Mouse (Mus musculus) Patski (cell line): ENCODE results near the gene Rdh1. TPM values are rescaled to one million over a fixed set of nuclear protein-coding genes. Genes with fewer than 3 reads are reported as not detected.

Source experiments
- ATAC-seq: fragments of 100-300 bp; one replicate; pipeline ENCODE4 v1.8.0; 2021
- CTCF ChIA-PET: fragments of 350-600 bp; sonication (Branson Sonifier 250); formaldehyde crosslinking; loops from one replicate; lab custom pipeline; 2022; ENCODE audit warnings: inconsistent platforms; lab: Charles Lee
- POLR2A ChIA-PET: fragments of 350-600 bp; sonication (Branson Sonifier 250); formaldehyde crosslinking; loops from one replicate; lab custom pipeline; 2022; ENCODE audit warnings: antibody characterized with exemption, inconsistent platforms; lab: Charles Lee
- DNase-seq: peaks from one replicate; pipeline ENCODE4 v3.0.0-alpha.2; 2011; ENCODE audit warnings: low read depth, low spot score
- H3K27me3 ChIP-seq: fragments of 371-371 bp; one replicate; pipeline ENCODE4 v1.5.1; 2021
- CTCF ChIP-seq: fragments of 100-300 bp; IDR thresholded peaks from one replicate; pipeline ENCODE4 v1.5.1; 2021
- in situ Hi-C: fragments of 300-500 bp; cut with MboI; formaldehyde crosslinking; loops from 3 replicates; pipeline ENCODE4 v1.11.1; 2018; ENCODE audit warnings: low pct_unique_long_range_greater_than_20kb, mixed read lengths
- polyA plus RNA-seq: library from polyadenylated mRNA; unstranded; gene quantifications from one replicate; pipeline ENCODE4 v1.2.3, GENCODE M21; 2021

Rdh1 gene
- 0.05 TPM for polyA plus RNA-seq

- in situ Hi-C loops, result loop anchor here (10.0 kb wide), 1 partner anchor 115 kb away; no protein-coding TSS in a partner anchor
- no peaks in the 10 kb centered on the region for H3K27me3 ChIP-seq
- DNase-seq, result no peak
- no peak for ATAC-seq
- CTCF ChIA-PET, result no interaction called here
- POLR2A ChIA-PET, result no interaction called here
- TF ChIP-seq CTCF, result no peak
Measured at GRCm38 (mm10) chr10:127759181-127760110, at the start of gene Rdh1, which contains the start of gene Rdh16f1. Rdh1 (plus strand) TSS chr10:127759721. Rdh16f1 (plus strand) TSS chr10:127759787.

- DNase-seq (no peak), ATAC-seq (no peak)
- POLR2A ChIA-PET, result interaction anchor here (1.2 to 1.5 kb wide), 2 partner anchors 13 to 15 kb away, joined by 3 read pairs; no protein-coding TSS in a partner anchor
- no peaks in the 10 kb centered on the region for H3K27me3 ChIP-seq
- in situ Hi-C loops, result no loop called here
- CTCF ChIA-PET, result no interaction called here
- no peak for TF ChIP-seq CTCF
Measured at GRCm38 (mm10) chr10:127710331-127710730, 49.2 kb upstream of the Rdh1 start.

GRCm38 (mm10) chr10:127712736-127713135, 46.8 kb upstream of the Rdh1 start:
- no peak for TF ChIP-seq CTCF
- ATAC-seq (no peak), DNase-seq (no peak)
- in situ Hi-C loops, result no loop called here
- CTCF ChIA-PET, result interaction anchor here (1.6 kb wide), 1 partner anchor 12 kb away, joined by 5 read pairs; the partner anchor contains the start of gene Tac2
- no peaks in the 10 kb centered on the region for H3K27me3 ChIP-seq
- POLR2A ChIA-PET, result no interaction called here

- ATAC-seq, result no peak
- ChIA-PET POLR2A (no interaction called here), CTCF (no interaction called here)
- no peak for DNase-seq
- peaks cover 19% of the 10 kb centered on the region for H3K27me3 ChIP-seq
- TF ChIP-seq CTCF, result no peak
- in situ Hi-C loops, result no loop called here
Measured at GRCm38 (mm10) chr10:127721671-127722418, 37.7 kb upstream of the Rdh1 start.

DNA sequence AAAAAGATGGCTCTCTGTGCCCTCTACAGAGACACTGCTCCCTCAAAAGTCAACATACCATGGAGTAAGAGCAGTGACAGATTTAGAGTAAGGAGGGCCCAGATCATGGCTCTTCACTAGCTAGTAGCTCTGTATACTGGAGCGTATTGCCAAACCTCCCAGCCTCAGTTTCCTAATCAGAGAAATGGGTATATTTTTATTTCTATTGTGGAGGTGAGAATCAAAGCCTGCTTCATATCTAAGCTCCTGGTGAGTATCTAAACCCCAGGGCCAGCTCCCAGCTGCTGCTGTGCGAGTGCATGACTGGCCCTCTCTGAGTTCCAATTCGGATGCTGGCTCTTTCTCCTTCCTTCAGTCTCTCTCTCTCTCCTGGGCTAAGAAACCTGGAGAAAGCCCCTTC, 35.3 kb upstream of the Rdh1 start, which contains the start of gene Tac2:
TSS of gene Tac2 (plus strand) at position 301 of the 400 bp plus-strand sequence.
- in situ Hi-C loops, result no loop called here
- ATAC-seq (no peak), DNase-seq (no peak)
- no peak for TF ChIP-seq CTCF
- peaks cover 35% of the 10 kb centered on the region for H3K27me3 ChIP-seq
- ChIA-PET CTCF (interaction anchor here (1.3 to 1.8 kb wide), 4 partner anchors 11 to 62 kb away, joined by 3 to 5 read pairs (median 4); no protein-coding TSS in a partner anchor), POLR2A (no interaction called here)

GRCm38 (mm10) chr10:127725136-127725535, 34.4 kb upstream of the Rdh1 start:
- H3K27me3 ChIP-seq, result peaks cover 40% of the 10 kb centered on the region
- POLR2A ChIA-PET, result interaction anchor here (0.7 kb wide), 1 partner anchor 12 kb away, joined by 5 read pairs; no protein-coding TSS in a partner anchor
- TF ChIP-seq CTCF, result no peak
- DNase-seq, result no peak
- in situ Hi-C loops, result no loop called here
- CTCF ChIA-PET, result interaction anchor here (1.6 to 1.8 kb wide), 2 partner anchors 12 to 36 kb away, joined by 5 read pairs; no protein-coding TSS in a partner anchor
- no peak for ATAC-seq

GRCm38 (mm10) chr10:127728437-127728836, 31.1 kb upstream of the Rdh1 start:
- TF ChIP-seq CTCF, result no peak
- in situ Hi-C loops, result no loop called here
- no peak for DNase-seq
- ChIA-PET POLR2A (no interaction called here), CTCF (no interaction called here)
- peaks cover 30% of the 10 kb centered on the region for H3K27me3 ChIP-seq
- no peak for ATAC-seq

GRCm38 (mm10) chr10:127730285-127730932, 29.1 kb upstream of the Rdh1 start:
- ATAC-seq, result no peak
- POLR2A ChIA-PET, result no interaction called here
- TF ChIP-seq CTCF, result no peak

GRCm38 (mm10) chr10:127730933-127731310, 28.6 kb upstream of the Rdh1 start:
- in situ Hi-C loops, result loop anchor here (10.0 kb wide), 1 partner anchor 274 kb away; the partner anchor contains the start of gene Hsd17b6
- no peak for DNase-seq
- ChIA-PET CTCF (no interaction called here), POLR2A (no interaction called here)
- no peak for ATAC-seq
- no peak for TF ChIP-seq CTCF
- peaks cover 23% of the 10 kb centered on the region for H3K27me3 ChIP-seq

More at GRCm38 (mm10) chr10:127730285-127730932, 29.1 kb upstream of the Rdh1 start:
- CTCF ChIA-PET, result interaction anchor here (0.7 kb wide), 1 partner anchor 207 kb away, joined by 3 read pairs; no protein-coding TSS in a partner anchor
- no peak for DNase-seq
- in situ Hi-C loops, result loop anchor here (10.0 kb wide), 1 partner anchor 274 kb away; the partner anchor contains the start of gene Hsd17b6
- H3K27me3 ChIP-seq, result peaks cover 28% of the 10 kb centered on the region
